Mouse (Mus musculus) hindbrain, embryonic 13.5 days (tissue): ENCODE data around the gene Hoxa10. TPM values are rescaled to one million over a fixed set of nuclear protein-coding genes. Genes with fewer than 3 reads are reported as not detected.

Experiments used
- ATAC-seq: fragments of 200-750 bp; cut with Nextera tagmentation; 2 replicates; pipeline ENCODE4 v1.8.0; 2017; ENCODE audit warnings: moderate TSS enrichment; ENCODE audit not compliant: low FRiP score
- H3K27ac ChIP-seq: fragments of 300-500 bp; sonication (generic); 2 replicates; pipeline ENCODE4 v1.5.1; 2015; ENCODE audit warnings: inconsistent platforms, mild to moderate bottlenecking, moderate library complexity
- H3K27me3 ChIP-seq: fragments of 300-500 bp; sonication (generic); 2 replicates; pipeline ENCODE4 v1.6.1; 2015; ENCODE audit warnings: mild to moderate bottlenecking, inconsistent platforms
- H3K36me3 ChIP-seq: fragments of 300-500 bp; sonication (generic); 2 replicates; pipeline ENCODE4 v1.6.1; 2015; ENCODE audit warnings: mild to moderate bottlenecking, inconsistent platforms
- H3K4me1 ChIP-seq: fragments of 300-500 bp; sonication (generic); replicated peaks from 2 replicates; pipeline ENCODE4 v1.6.1; 2015; ENCODE audit warnings: inconsistent platforms
- H3K4me2 ChIP-seq: fragments of 300-500 bp; sonication (generic); 2 replicates; pipeline ENCODE4 v1.6.1; 2015; ENCODE audit warnings: inconsistent platforms, mild to moderate bottlenecking, moderate library complexity
- H3K4me3 ChIP-seq: fragments of 300-500 bp; sonication (generic); 2 replicates; pipeline ENCODE4 v1.5.1; 2015; ENCODE audit warnings: mild to moderate bottlenecking, inconsistent platforms
- H3K9ac ChIP-seq: fragments of 300-500 bp; sonication (generic); 2 replicates; pipeline ENCODE4 v1.6.1; 2015; ENCODE audit warnings: mild to moderate bottlenecking, inconsistent platforms
- H3K9me3 ChIP-seq: fragments of 300-500 bp; sonication (generic); 2 replicates; pipeline ENCODE4 v1.6.1; 2016; ENCODE audit warnings: inconsistent platforms
- WGBS: fragments of 180-500 bp; shearing (Covaris S2); methylation state at CpG from one replicate; pipeline ENCODE4 v1.1.7; 2015; 5-methylcytosine and 5-hydroxymethylcytosine counted together
- polyA plus RNA-seq: library from polyadenylated mRNA; unstranded; fragments of >200 nt; fragmentation: Nextera tagmentation; extraction: Ambion mirVana; gene quantifications from 2 replicates; pipeline ENCODE4 v1.2.1, GENCODE M21; 2015

Gene Hoxa10
- polyA plus RNA-seq, 1 experiment from 2014 or later: 0.22 TPM

DNA sequence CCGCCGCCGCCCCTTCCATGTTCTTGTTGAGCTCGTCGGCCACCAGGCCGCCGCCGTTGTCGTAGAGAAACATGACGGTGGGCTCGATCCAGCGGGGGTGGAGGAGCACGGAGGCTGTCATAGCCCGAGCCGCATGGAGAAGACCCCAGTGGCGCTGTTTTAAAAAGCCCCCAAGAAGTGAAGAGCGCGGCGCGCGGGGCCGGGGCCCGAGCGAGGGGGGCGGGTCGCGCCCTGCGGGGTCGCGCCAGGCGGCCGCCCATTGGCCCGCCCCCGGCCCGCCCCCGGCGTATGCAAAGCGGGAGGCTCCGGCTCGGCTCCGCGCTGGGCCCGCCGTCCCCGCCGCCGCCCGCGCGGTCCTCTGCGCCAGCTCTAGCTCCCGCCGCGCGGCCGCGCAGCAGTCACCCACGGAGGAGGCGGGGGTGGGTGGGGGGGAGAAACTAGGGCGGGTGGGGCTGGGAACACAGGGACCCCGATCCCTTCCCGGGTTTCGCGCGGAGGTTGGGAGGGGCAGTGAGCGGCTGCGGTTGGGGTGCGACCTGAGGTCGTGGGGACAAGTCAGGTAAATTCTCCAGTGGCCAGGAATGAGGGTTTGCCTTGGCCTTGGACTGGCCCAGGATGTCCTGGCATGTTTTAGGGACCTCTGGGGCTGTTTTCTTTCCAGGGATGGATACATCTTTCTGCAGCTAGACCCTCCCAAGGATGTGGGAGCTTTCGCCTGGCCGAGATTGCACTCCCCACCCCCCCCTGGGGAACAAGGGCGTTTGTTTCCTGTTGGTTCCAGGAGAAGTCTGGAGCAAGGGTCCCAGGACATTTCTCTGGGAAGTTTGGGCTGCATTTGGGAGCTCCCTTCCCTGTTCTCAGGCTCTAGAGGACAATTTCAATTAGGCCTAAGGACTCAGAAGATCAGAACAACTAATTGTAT, 20.3 kb upstream of the Hoxa10 start, which contains the start of gene Hoxa13:
TSS of gene Hoxa13 (minus strand) at position 227 of the 922 bp plus-strand sequence.
- Histone ChIP-seq H3K4me3 (peak within 1 kb of the TSS; percentile 18), H3K36me3 (no peaks in the 10 kb centered on the region), H3K27ac (no peak within 1 kb of the TSS), H3K4me1 (peaks cover 3% of the 10 kb centered on the region), H3K4me2 (peak within 1 kb of the TSS; percentile 40), H3K9me3 (no peaks in the 10 kb centered on the region), H3K27me3 (peaks cover 96% of the 10 kb centered on the region), H3K9ac (no peak within 1 kb of the TSS)
- under 1% methylated on average over 31 of the region's 72 CpGs for WGBS
- no peak for ATAC-seq

- no peak overlapping the region for H3K9ac ChIP-seq
- H3K27me3 ChIP-seq: peaks cover 96% of the 10 kb centered on the region
- no peaks in the 10 kb centered on the region for H3K36me3 ChIP-seq
- ATAC-seq: no peak
- no peaks in the 10 kb centered on the region for H3K9me3 ChIP-seq
- WGBS: under 1% methylated on average over 39 of the region's 39 CpGs
- H3K4me3 ChIP-seq: peak overlapping the region; percentile 18
- 0 out of 2 replicates have a peak overlapping the region, but pooled peaks have one; percentile 11 for H3K4me2 ChIP-seq
- peaks cover 3% of the 10 kb centered on the region for H3K4me1 ChIP-seq
- H3K27ac ChIP-seq: no peak overlapping the region
Measured at GRCm38 (mm10) chr6:52259811-52260261, 19.2 kb upstream of the Hoxa10 start.

GRCm38 (mm10) chr6:52259081-52259790, 18.6 kb upstream of the Hoxa10 start:
- Histone ChIP-seq H3K9ac (no peak overlapping the region), H3K9me3 (no peaks in the 10 kb centered on the region), H3K4me1 (peaks cover 3% of the 10 kb centered on the region), H3K27ac (no peak overlapping the region), H3K4me2 (no peak overlapping the region), H3K4me3 (no peak overlapping the region), H3K36me3 (no peaks in the 10 kb centered on the region), H3K27me3 (peaks cover 93% of the 10 kb centered on the region)
- 1% methylated on average over 24 of the region's 25 CpGs for WGBS
- ATAC-seq: no peak

GRCm38 (mm10) chr6:52256956-52257355, 16.3 kb upstream of the Hoxa10 start:
- WGBS: under 1% methylated on average over 6 of the region's 6 CpGs
- Histone ChIP-seq H3K36me3 (no peaks in the 10 kb centered on the region), H3K9me3 (no peaks in the 10 kb centered on the region), H3K27me3 (peaks cover 93% of the 10 kb centered on the region), H3K4me2 (no peak overlapping the region), H3K9ac (no peak overlapping the region), H3K4me1 (peaks cover 3% of the 10 kb centered on the region), H3K4me3 (no peak overlapping the region), H3K27ac (no peak overlapping the region)
- no peak for ATAC-seq

- 1% methylated on average over 59 of the region's 59 CpGs for WGBS
- Histone ChIP-seq H3K27me3 (peaks cover 93% of the 10 kb centered on the region), H3K27ac (no peak overlapping the region), H3K9ac (no peak overlapping the region), H3K9me3 (no peaks in the 10 kb centered on the region), H3K4me3 (no peak overlapping the region), H3K4me1 (no peaks in the 10 kb centered on the region), H3K4me2 (no peak overlapping the region), H3K36me3 (no peaks in the 10 kb centered on the region)
- ATAC-seq: no peak
Measured at GRCm38 (mm10) chr6:52253511-52254500, 13.2 kb upstream of the Hoxa10 start.

DNA sequence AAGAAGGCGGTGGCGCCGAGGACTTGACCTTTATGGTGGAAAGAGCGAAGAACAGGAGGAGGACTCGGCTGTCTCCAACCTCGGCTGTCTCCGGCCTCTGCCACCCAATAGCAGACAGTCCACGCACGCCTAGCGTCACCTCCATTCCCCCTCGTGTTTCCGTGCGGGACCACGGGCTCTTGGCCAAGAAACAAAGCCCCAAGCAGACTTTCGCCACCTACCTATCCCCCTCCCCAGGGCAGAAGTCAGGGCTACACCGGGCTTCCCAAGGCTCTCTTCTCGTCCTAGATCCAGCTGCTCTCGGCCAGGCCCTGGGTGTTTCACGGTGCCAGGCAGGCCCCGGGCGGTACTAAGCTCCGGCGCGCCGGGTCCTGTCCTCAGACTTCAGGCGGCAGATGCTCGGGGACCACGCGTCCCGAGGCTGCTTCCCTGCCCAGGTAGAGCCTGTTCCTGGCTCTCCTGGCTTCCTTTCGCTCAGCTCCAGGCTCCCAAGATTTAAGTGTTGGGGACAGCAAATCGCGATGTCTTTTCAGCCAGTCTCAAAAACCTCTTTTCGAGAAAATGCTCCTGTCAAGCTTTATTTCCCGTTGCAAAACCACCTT, 12.2 kb upstream of the Hoxa10 start:
- no peak overlapping the region for H3K27ac ChIP-seq
- peaks cover 94% of the 10 kb centered on the region for H3K27me3 ChIP-seq
- H3K4me2 ChIP-seq: no peak overlapping the region
- no peaks in the 10 kb centered on the region for H3K9me3 ChIP-seq
- under 1% methylated on average over 34 of the region's 35 CpGs for WGBS
- H3K4me1 ChIP-seq: no peaks in the 10 kb centered on the region
- ATAC-seq: no peak
- no peaks in the 10 kb centered on the region for H3K36me3 ChIP-seq
- H3K4me3 ChIP-seq: no peak overlapping the region
- no peak overlapping the region for H3K9ac ChIP-seq

- no peak for ATAC-seq
- Histone ChIP-seq H3K27me3 (peaks cover 95% of the 10 kb centered on the region), H3K4me3 (no peak overlapping the region), H3K4me1 (no peaks in the 10 kb centered on the region), H3K27ac (no peak overlapping the region), H3K36me3 (no peaks in the 10 kb centered on the region), H3K9me3 (no peaks in the 10 kb centered on the region), H3K4me2 (no peak overlapping the region), H3K9ac (no peak overlapping the region)
- WGBS: 1% methylated on average over 24 of the region's 24 CpGs
Measured at GRCm38 (mm10) chr6:52252016-52252774, 11.5 kb upstream of the Hoxa10 start.

DNA sequence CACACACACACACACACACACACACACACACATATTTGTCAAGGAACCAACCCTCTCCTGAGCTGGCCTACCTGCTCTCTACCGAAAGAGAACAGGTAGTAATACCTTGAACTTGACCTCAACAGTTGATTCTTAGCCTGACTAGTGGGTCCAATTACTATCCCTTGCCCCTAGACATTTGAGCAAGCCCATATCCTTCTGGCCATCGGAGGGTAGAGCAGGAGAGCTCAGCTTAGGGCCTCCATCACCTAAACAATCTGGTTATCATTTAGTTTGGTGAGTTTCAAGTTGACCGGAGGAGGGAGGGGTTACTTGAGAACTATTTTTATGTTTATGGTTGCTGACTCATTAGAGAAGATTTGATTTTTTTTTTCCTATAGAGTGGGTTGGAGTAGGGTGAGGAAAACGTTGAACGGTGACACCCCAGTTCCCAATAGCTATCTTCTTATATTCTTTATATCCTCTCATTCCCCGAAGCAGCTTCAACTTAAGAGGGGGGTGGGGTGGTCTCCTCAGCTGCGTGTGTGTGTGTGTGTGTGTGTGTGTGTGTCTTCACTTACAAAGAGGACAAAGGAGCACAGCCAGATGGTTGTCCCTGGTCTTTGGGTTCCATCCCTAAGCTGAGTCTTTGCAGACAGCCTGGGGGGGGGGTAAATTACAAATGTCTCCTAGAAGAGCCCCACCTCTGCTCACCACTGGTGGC, 10.7 kb upstream of the Hoxa10 start:
- Histone ChIP-seq H3K9ac (no peak overlapping the region), H3K27ac (no peak overlapping the region), H3K4me2 (no peak overlapping the region), H3K27me3 (peaks cover 96% of the 10 kb centered on the region), H3K4me1 (no peaks in the 10 kb centered on the region), H3K4me3 (no peak overlapping the region), H3K36me3 (no peaks in the 10 kb centered on the region), H3K9me3 (no peaks in the 10 kb centered on the region)
- WGBS: 8% methylated on average over 7 of the region's 7 CpGs
- ATAC-seq: no peak

GRCm38 (mm10) chr6:52249826-52250225, 9.2 kb upstream of the Hoxa10 start:
- Histone ChIP-seq H3K36me3 (no peaks in the 10 kb centered on the region), H3K4me2 (no peak overlapping the region), H3K4me1 (0 out of 2 replicates have a peak, but pooled peaks cover 5% of the 10 kb centered on the region), H3K27me3 (peaks cover 96% of the 10 kb centered on the region), H3K4me3 (no peak overlapping the region), H3K9me3 (no peaks in the 10 kb centered on the region), H3K27ac (no peak overlapping the region), H3K9ac (no peak overlapping the region)
- no peak for ATAC-seq
- WGBS: 0% methylated on average over 4 of the region's 4 CpGs

DNA sequence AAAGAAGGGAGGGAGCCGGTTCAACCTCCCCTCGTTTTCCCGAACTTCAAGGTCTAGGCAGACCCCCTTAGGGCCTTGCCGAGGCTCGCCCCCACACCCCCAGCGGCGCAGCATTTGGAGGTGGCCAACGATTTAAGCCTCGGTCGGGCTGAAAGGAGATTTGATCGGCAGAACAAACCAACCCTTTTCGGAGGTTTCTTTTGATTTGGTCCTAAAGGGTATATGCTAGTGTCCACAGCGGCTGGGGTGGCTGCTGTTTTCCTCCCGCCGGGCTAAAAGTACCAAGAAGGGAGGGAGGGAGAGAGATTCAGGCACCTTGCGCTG, 8.7 kb upstream of the Hoxa10 start:
- no peak for ATAC-seq
- no peak overlapping the region for H3K9ac ChIP-seq
- H3K36me3 ChIP-seq: no peaks in the 10 kb centered on the region
- WGBS: under 1% methylated on average over 16 of the region's 16 CpGs
- H3K27ac ChIP-seq: no peak overlapping the region
- H3K4me1 ChIP-seq: 0 out of 2 replicates have a peak, but pooled peaks cover 5% of the 10 kb centered on the region
- no peak overlapping the region for H3K4me3 ChIP-seq
- H3K9me3 ChIP-seq: no peaks in the 10 kb centered on the region
- H3K27me3 ChIP-seq: peaks cover 99% of the 10 kb centered on the region
- no peak overlapping the region for H3K4me2 ChIP-seq
